Mouse (Mus musculus) cerebellum, adult 8-10 months (tissue): ENCODE measurements around the gene Ttc28.

Experiments used
- DNase-seq: peaks from one replicate; pipeline ENCODE4 v3.0.0; 2022

The Ttc28 gene

DNA sequence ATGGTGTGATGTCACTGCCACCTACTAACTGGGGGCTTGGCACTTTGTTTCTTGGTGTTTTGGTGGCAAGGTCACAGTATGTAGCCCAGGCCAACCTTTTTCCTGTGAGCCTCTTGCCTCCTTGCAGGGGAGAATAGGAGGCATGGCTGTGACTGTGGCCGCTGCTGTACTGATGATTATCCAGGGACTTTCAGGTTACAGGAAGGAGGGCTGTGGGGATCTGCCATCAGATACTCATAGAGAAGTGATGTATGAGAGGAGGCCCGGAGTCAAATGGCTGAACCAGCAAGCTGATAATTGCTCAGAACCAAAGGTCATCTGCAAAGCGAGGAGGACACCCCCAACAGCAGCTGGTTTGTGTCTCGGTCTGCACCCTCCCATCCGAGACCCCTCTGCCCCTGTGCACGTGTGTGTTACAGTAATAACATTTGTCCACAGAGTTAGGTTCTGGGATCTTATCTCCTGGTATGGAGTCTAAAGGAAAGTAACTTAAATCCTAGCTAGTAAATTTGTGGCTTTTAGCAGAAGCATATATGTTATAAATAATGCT lies 221.9 kb downstream of the Ttc28 start:
- DNase-seq, result no peak

DNA sequence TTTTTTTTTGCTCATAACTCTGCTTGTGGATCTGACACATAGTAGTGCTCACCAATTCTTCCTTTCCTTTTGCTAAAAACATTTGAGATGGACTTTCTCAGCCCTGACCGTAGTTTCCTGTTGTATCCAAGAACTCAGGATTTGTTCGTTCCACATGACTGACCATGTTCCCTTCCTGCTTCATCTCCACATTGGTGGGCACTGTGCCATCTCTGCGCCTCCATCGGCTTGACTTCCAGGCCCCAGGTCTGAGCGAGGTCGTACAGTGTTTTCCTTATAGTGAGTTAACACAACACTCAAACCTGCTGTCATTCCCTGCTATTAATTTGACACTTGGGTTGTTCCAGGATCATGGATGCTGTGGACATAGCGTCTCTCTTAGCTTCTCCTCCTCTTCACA lies 225.2 kb downstream of the Ttc28 start:
- DNase-seq, result no peak

GRCm38 (mm10) chr5:111111378-111111777 lies 231.8 kb downstream of the Ttc28 start:
- DNase-seq, result no peak

- no peak for DNase-seq
Measured at GRCm38 (mm10) chr5:111113183-111113582, 233.6 kb downstream of the Ttc28 start.

- DNase-seq, result no peak
Measured at GRCm38 (mm10) chr5:111113694-111114375, 234.2 kb downstream of the Ttc28 start.

GRCm38 (mm10) chr5:111114597-111114996 lies 235.0 kb downstream of the Ttc28 start:
- DNase-seq, result no peak

DNA sequence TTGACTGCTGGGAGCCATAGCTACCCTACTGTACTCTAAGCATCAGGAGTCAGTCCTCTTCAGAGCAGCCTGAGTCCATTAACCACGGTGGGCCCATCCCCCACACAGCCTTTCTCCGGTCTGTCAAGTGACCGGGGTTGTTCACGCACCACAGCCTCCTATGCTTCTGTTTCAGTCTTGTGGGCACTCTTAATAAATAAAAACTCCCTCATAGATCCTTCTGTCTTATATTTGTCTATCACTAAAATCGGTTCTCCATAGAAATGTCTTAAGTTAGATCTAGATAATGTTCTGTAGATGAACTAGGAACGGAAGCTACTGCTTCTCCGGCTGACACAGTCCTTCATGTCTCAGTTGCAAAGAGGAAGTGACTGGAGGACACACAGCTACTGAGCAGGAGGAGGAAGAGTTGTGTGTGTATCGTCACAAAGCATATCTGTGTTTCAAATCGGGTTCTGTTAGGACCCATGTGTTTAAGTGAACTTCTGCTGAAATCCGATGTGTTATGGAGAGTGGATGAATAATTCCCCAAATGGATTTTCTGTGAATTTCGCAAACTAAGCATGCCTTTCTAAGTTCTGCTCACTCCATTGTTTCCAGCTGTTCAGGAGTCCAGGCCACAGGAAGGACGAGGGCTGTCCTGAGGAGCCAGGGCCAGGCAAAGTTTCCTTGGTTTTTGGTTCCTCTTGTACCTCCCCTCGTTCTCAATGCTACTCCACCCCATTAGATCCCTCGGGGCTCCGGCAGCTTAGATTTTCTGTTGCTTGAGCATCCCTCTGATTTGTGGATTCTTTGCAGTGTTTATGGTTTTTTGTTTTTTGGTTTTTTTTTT lies 236.1 kb downstream of the Ttc28 start:
- DNase-seq, result no peak

DNA sequence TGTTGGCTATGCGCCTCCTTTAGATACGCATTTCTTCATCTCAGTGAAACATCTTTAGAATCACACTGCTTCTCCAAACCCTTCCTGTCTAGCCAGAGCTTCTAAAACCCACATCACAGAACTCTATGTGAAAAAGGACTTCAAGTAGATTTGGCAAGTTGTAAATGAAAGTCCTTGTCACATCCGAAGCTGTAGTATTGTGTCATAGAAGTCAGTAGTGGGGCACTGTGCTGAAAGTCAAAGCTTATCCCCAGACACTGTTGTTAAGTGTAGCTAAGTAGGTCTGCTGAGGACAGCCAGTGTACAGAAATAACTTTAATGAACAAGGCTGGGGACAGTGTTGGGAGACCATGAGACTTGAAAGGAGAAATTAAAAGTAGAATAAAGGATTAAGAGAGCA lies 240.2 kb downstream of the Ttc28 start:
- no peak for DNase-seq

DNA sequence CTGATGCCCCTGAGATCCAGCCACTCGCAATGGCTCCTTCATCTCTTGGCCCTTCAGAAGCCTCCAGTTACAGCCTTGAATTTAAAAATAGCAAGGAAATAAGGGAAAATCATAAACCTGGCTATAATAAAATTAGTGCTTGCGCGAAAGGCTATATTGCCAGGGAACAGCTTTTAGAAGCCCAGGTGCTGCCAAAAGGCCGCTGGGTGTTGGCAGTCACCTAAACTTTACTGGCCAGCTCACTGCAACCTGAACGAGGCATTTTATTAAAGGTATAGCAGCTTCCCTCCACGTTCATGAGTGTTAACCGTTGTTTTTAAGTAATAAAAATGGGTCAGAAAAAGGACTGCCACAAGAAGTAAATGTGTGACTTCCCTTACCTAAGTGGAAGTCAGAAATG lies 240.7 kb downstream of the Ttc28 start:
- peak; percentile 68 for DNase-seq

DNA sequence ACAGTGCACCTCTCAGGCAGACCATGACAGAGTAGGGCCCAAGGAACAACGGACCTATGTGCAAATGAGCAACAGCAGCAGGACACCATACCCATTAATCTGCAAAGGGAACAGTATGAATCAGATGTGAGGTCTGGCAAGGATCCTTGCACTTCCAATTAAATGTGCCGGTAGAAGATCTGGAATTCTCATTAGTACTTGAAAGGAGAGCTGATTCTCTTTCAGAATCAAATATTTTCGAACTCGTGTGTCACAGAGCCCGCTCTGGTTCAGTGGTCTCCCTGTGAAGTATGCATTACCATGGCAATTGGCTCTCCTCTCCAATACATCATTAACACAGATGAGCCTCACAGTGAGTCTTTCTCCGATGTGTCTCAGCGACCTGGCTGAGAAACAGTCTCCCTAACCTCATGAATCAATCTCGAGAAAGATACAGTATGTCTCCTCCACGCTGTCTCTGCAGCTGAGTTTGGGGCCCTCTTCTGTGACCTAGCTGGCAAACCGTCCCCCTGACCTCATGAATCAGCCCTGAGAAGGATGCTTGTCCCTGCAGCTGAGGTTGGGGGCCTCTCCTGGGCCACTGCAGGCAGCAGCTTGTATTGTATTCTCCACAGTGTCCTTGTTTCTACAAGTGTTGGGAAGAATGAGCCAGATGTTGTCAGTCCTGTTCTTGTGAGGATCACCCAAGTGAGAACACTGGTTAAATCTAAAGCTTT lies 241.3 kb downstream of the Ttc28 start:
- no peak for DNase-seq

- DNase-seq, result no peak
Measured at GRCm38 (mm10) chr5:111122332-111123049, 242.9 kb downstream of the Ttc28 start.

- no peak for DNase-seq
Measured at GRCm38 (mm10) chr5:111123050-111123746, 243.6 kb downstream of the Ttc28 start.

DNA sequence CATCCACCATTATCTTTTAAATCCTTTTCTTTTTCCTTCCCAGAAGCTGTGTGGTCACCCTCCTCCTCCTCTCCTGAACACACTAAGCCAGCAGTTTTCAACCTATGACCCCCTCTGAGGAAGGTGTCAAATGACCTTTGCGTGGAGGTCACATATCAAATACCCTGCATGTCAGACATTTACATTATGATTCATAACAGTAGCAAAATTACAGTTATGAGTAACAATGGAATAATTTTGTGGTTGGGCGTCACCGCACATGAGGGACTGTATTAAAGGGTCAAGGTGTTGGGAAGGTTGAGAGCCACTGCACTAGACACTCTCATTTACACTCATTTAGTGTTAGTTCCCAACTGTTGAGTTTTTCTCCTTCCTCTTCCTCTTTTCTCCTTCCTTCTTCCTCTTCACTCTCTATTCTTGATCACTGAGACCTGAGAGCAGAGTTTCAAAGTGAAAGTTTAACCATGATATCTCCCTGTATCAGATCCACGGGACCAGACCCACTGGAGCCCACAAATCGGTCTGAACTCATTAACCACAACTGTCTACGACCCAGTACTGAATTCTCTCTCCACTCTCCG lies 245.1 kb downstream of the Ttc28 start:
- DNase-seq, result no peak

DNA sequence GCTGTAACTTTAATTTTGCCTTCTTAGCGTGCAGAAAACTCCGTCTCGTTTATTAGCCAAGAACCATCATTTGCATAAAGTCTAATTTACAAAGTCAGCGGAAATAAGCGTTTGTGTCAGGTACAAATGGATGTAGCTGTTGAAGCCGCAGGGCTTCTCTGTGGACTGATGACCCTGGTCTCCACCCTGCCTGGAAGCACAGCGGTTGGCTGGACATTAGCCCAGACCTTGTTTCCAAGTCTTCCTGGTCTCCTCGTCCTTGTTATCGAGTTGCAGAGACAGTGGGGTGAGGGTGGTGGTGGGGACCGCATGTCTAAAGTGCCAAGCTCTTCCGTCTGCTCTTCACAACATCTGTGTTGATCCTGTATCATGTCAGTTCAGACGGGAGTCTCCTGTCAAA lies 246.1 kb downstream of the Ttc28 start:
- no peak for DNase-seq

GRCm38 (mm10) chr5:111127786-111128185 lies 248.2 kb downstream of the Ttc28 start:
- no peak for DNase-seq

- DNase-seq, result no peak
Measured at GRCm38 (mm10) chr5:111130121-111130520, 250.5 kb downstream of the Ttc28 start.

DNA sequence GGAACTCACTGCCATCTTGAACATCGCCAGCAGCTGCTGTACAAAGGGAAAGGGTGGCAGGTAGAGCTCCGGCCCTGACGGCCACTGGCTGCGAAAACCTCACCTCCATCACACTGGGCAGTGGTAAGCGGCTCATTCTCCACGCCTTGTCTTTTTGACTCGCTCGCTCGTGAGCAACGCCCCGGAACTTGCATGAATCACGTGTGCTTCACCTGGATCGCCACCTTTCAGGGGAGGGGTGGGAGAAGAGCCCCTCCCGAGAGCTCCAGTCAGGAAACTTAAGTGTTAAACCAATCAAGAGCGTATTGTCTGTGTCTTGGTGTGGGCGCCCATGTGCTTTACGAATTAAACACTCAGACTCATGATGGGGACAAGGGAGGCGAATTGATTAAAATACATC lies 252.0 kb downstream of the Ttc28 start:
- DNase-seq, result no peak

DNA sequence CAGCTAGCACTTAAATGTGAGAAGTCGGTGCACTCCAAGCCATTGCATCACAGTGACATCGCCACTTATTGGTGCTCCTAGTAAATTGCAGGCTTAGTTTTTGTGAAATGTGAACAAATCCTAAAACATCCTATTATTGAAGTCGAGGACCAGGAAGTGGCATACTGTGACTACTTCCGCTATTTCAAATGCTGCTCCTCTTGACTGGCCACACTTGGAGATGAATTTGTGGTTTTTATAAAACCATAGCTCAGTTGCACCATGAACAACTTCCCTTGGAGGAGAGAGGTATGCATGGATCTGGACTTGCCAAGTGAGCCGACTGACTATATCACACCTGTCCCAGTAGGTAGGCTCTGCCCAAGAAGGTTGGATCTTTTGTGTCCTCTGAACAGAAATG lies 253.5 kb downstream of the Ttc28 start:
- no peak for DNase-seq

GRCm38 (mm10) chr5:111133754-111134153 lies 254.2 kb downstream of the Ttc28 start:
- no peak for DNase-seq

- no peak for DNase-seq
Measured at GRCm38 (mm10) chr5:111137283-111137682, 257.7 kb downstream of the Ttc28 start.

DNA sequence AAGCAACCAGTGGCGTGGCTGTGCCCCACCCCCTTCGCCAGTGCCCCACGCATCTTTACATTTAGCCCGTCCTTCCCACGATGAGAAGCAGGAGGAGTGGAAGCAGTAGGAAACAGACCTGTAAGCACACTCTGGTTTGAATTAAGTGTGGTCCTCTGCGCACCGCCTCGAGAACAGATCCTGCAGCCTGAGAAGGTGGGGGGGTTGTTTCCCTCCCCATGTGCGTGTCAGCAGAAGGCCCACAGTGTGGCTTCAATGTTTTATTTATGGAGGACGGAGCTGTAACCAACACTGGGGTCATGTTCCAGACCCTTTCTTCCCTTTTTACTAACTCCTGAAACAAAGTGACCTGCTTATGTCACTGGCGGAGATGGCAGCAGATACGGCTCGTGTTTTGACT lies 258.1 kb downstream of the Ttc28 start:
- no peak for DNase-seq
